Mouse (Mus musculus): ENCODE measurements around the gene Lrrc8b. TPM values are rescaled to one million over a fixed set of nuclear protein-coding genes. Genes with fewer than 3 reads are reported as not detected.

Lrrc8b gene
- polyA plus RNA-seq, 1 experiment from 2014 or later: 14.8 TPM

- 77% methylated on average over 12 of the region's 12 CpGs for WGBS
- H3K27ac ChIP-seq: no peak overlapping the region
- H3K4me1 ChIP-seq: no peaks in the 10 kb centered on the region
- no peak overlapping the region for H3K9ac ChIP-seq
- peaks cover 4% of the 10 kb centered on the region; the same call in 1 of the 2 replicates for H3K36me3 ChIP-seq
- no peaks in the 10 kb centered on the region for H3K9me3 ChIP-seq
- no peak for ATAC-seq (ENCODE audit: low FRiP score, low read depth)
- H3K27me3 ChIP-seq (replicated peaks): no peaks in the 10 kb centered on the region
- no peak overlapping the region for H3K4me2 ChIP-seq (replicated peaks)
- no peak overlapping the region for H3K4me3 ChIP-seq
Observed at GRCm38 (mm10) chr5:105428265-105428974, 12.8 kb downstream of the Lrrc8b start.

GRCm38 (mm10) chr5:105430148-105430547, 14.6 kb downstream of the Lrrc8b start:
- WGBS: 90% methylated on average over 8 of the region's 8 CpGs
- Histone ChIP-seq H3K4me1 (no peaks in the 10 kb centered on the region), H3K9me3 (no peaks in the 10 kb centered on the region), H3K36me3 (peaks cover 4% of the 10 kb centered on the region; the same call in 1 of the 2 replicates), H3K4me3 (no peak overlapping the region), H3K9ac (no peak overlapping the region), H3K27ac (no peak overlapping the region), H3K4me2 (replicated peaks) (no peak overlapping the region), H3K27me3 (replicated peaks) (no peaks in the 10 kb centered on the region)
- ATAC-seq (ENCODE audit: low FRiP score, low read depth): no peak

- Histone ChIP-seq H3K4me2 (replicated peaks) (no peak overlapping the region), H3K36me3 (no peaks in the 10 kb centered on the region), H3K9ac (no peak overlapping the region), H3K27me3 (replicated peaks) (no peaks in the 10 kb centered on the region), H3K27ac (no peak overlapping the region), H3K9me3 (no peaks in the 10 kb centered on the region), H3K4me1 (peaks cover under 1% of the 10 kb centered on the region; the same call in 1 of the 2 replicates), H3K4me3 (no peak overlapping the region)
- WGBS: 84% methylated on average over 5 of the region's 5 CpGs
- ATAC-seq (ENCODE audit: low FRiP score, low read depth): no peak
Observed at GRCm38 (mm10) chr5:105439608-105440007, 24.0 kb downstream of the Lrrc8b start.

GRCm38 (mm10) chr5:105440992-105441535, 25.5 kb downstream of the Lrrc8b start:
- 85% methylated on average over 9 of the region's 9 CpGs for WGBS
- H3K4me3 ChIP-seq: no peak overlapping the region
- H3K9me3 ChIP-seq: no peaks in the 10 kb centered on the region
- no peak overlapping the region for H3K27ac ChIP-seq
- peaks cover 4% of the 10 kb centered on the region; the same call in 1 of the 2 replicates for H3K4me1 ChIP-seq
- no peak overlapping the region for H3K4me2 ChIP-seq (replicated peaks)
- H3K27me3 ChIP-seq (replicated peaks): no peaks in the 10 kb centered on the region
- ATAC-seq (ENCODE audit: low FRiP score, low read depth): no peak
- H3K36me3 ChIP-seq: no peaks in the 10 kb centered on the region
- no peak overlapping the region for H3K9ac ChIP-seq

GRCm38 (mm10) chr5:105442212-105443000, 26.8 kb downstream of the Lrrc8b start:
- ATAC-seq (ENCODE audit: low FRiP score, low read depth): no peak
- 83% methylated on average over 5 of the region's 5 CpGs for WGBS

GRCm38 (mm10) chr5:105443057-105443815, 27.7 kb downstream of the Lrrc8b start:
- Histone ChIP-seq H3K4me1 (peaks cover 4% of the 10 kb centered on the region; the same call in 1 of the 2 replicates), H3K9me3 (no peaks in the 10 kb centered on the region), H3K4me3 (no peak overlapping the region), H3K36me3 (no peaks in the 10 kb centered on the region), H3K27ac (no peak overlapping the region), H3K27me3 (replicated peaks) (no peaks in the 10 kb centered on the region), H3K4me2 (replicated peaks) (no peak overlapping the region), H3K9ac (no peak overlapping the region)
- ATAC-seq (ENCODE audit: low FRiP score, low read depth): no peak
- 75% methylated on average over 11 of the region's 11 CpGs for WGBS

More at GRCm38 (mm10) chr5:105442212-105443000, 26.8 kb downstream of the Lrrc8b start:
- Histone ChIP-seq H3K9me3 (no peaks in the 10 kb centered on the region), H3K4me1 (peaks cover 4% of the 10 kb centered on the region; the same call in 1 of the 2 replicates), H3K27me3 (replicated peaks) (no peaks in the 10 kb centered on the region), H3K9ac (no peak overlapping the region), H3K4me3 (no peak overlapping the region), H3K4me2 (replicated peaks) (no peak overlapping the region), H3K36me3 (no peaks in the 10 kb centered on the region), H3K27ac (no peak overlapping the region)

GRCm38 (mm10) chr5:105445686-105446085, 30.1 kb downstream of the Lrrc8b start:
- 81% methylated on average over 6 of the region's 6 CpGs for WGBS
- no peak overlapping the region for H3K4me2 ChIP-seq (replicated peaks)
- H3K27ac ChIP-seq: no peak overlapping the region
- H3K9ac ChIP-seq: no peak overlapping the region
- H3K9me3 ChIP-seq: no peaks in the 10 kb centered on the region
- no peaks in the 10 kb centered on the region for H3K27me3 ChIP-seq (replicated peaks)
- no peaks in the 10 kb centered on the region for H3K36me3 ChIP-seq
- 0 out of 2 replicates have a peak, but pooled peaks cover 4% of the 10 kb centered on the region for H3K4me1 ChIP-seq
- ATAC-seq (ENCODE audit: low FRiP score, low read depth): no peak
- no peak overlapping the region for H3K4me3 ChIP-seq

- Histone ChIP-seq H3K36me3 (no peaks in the 10 kb centered on the region), H3K9me3 (no peaks in the 10 kb centered on the region), H3K4me2 (replicated peaks) (no peak overlapping the region), H3K4me3 (no peak overlapping the region), H3K27me3 (replicated peaks) (no peaks in the 10 kb centered on the region), H3K9ac (no peak overlapping the region), H3K4me1 (no peaks in the 10 kb centered on the region; the same call in 1 of the 2 replicates), H3K27ac (no peak overlapping the region)
- WGBS: 39% methylated on average over 1 of the region's 1 CpGs
- no peak for ATAC-seq (ENCODE audit: low FRiP score, low read depth)
Observed at GRCm38 (mm10) chr5:105454105-105454504, 38.5 kb downstream of the Lrrc8b start.

- ATAC-seq (ENCODE audit: low FRiP score, low read depth): no peak
- 72% methylated on average over 6 of the region's 6 CpGs for WGBS
- no peak overlapping the region for H3K4me2 ChIP-seq (replicated peaks)
- no peak overlapping the region for H3K27ac ChIP-seq
- H3K9ac ChIP-seq: no peak overlapping the region
- no peak overlapping the region for H3K4me3 ChIP-seq
- H3K27me3 ChIP-seq (replicated peaks): no peaks in the 10 kb centered on the region
- no peaks in the 10 kb centered on the region for H3K9me3 ChIP-seq
- H3K4me1 ChIP-seq: peaks cover 5% of the 10 kb centered on the region; the same call in 1 of the 2 replicates
- H3K36me3 ChIP-seq: no peaks in the 10 kb centered on the region
Observed at GRCm38 (mm10) chr5:105459077-105459476, 43.5 kb downstream of the Lrrc8b start.

GRCm38 (mm10) chr5:105460551-105460950, 45.0 kb downstream of the Lrrc8b start:
- 89% methylated on average over 5 of the region's 5 CpGs for WGBS
- H3K36me3 ChIP-seq: no peaks in the 10 kb centered on the region
- peaks cover 5% of the 10 kb centered on the region; the same call in 1 of the 2 replicates for H3K4me1 ChIP-seq
- H3K9ac ChIP-seq: no peak overlapping the region
- no peaks in the 10 kb centered on the region for H3K27me3 ChIP-seq (replicated peaks)
- no peaks in the 10 kb centered on the region for H3K9me3 ChIP-seq
- H3K27ac ChIP-seq: no peak overlapping the region
- no peak for ATAC-seq (ENCODE audit: low FRiP score, low read depth)
- no peak overlapping the region for H3K4me3 ChIP-seq
- H3K4me2 ChIP-seq (replicated peaks): no peak overlapping the region

- H3K9ac ChIP-seq: no peak overlapping the region
- no peak for ATAC-seq (ENCODE audit: low FRiP score, low read depth)
- H3K4me2 ChIP-seq (replicated peaks): no peak overlapping the region
- no peak overlapping the region for H3K4me3 ChIP-seq
- H3K27me3 ChIP-seq (replicated peaks): no peaks in the 10 kb centered on the region
- H3K36me3 ChIP-seq: no peaks in the 10 kb centered on the region
- no peak overlapping the region for H3K27ac ChIP-seq
- H3K4me1 ChIP-seq: peaks cover 5% of the 10 kb centered on the region; the same call in 1 of the 2 replicates
- H3K9me3 ChIP-seq: no peaks in the 10 kb centered on the region
- 89% methylated on average over 1 of the region's 1 CpGs for WGBS
Observed at GRCm38 (mm10) chr5:105461076-105461475, 45.5 kb downstream of the Lrrc8b start.
